Mouse (Mus musculus) ES-E14 (cell line): ENCODE measurements at regions not wholly inside any gene's neighbourhood (a gene's known extent, or its start where the extent isn't known, plus 50 kb on each side); places are given as distances from the start of the nearest gene placed in this dataset.

Source experiments
- DNase-seq: peaks from one replicate; pipeline ENCODE4 v3.0.0-alpha.2; 2013; ENCODE audit warnings: low read depth, low spot score
- H3K27ac ChIP-seq: 2 replicates; pipeline ENCODE4 v1.5.1; 2012; ENCODE audit warnings: low read depth, mild to moderate bottlenecking, low read length, moderate library complexity, mixed read lengths; ENCODE audit not compliant: poor library complexity, insufficient read depth, severe bottlenecking
- H3K36me3 ChIP-seq: 2 replicates; pipeline ENCODE4 v1.6.1; 2012; ENCODE audit warnings: mild to moderate bottlenecking, low read length, moderate library complexity, mixed read lengths; ENCODE audit not compliant: control insufficient read depth, poor library complexity, insufficient read depth, severe bottlenecking
- H3K4me1 ChIP-seq, 2 experiments: fragments of 150-350 bp in 1 of 2; sonication (generic) in 1 of 2; 2 replicates each; pipeline ENCODE4 v1.6.1; 2012; ENCODE audit warnings: low read length in 2 of 2, mild to moderate bottlenecking in 1 of 2, mixed read lengths in 1 of 2; ENCODE audit not compliant: control insufficient read depth in 2 of 2, insufficient read depth in 2 of 2, poor library complexity in 1 of 2
- H3K4me3 ChIP-seq, 2 experiments: fragments of 150-350 bp in 1 of 2; sonication (generic) in 1 of 2; 2 replicates each; pipeline ENCODE4 v1.5.1; 2012; ENCODE audit warnings: low read length in 2 of 2, low read depth in 1 of 2, mild to moderate bottlenecking in 1 of 2, mixed read lengths in 1 of 2; ENCODE audit not compliant: insufficient read depth in 1 of 2, poor library complexity in 1 of 2, severe bottlenecking in 1 of 2
- H3K9ac ChIP-seq: 2 replicates; pipeline ENCODE4 v1.6.1; 2012; ENCODE audit warnings: low read depth, mild to moderate bottlenecking, low read length, mixed read lengths; ENCODE audit not compliant: poor library complexity, insufficient read depth, severe bottlenecking
- H3K9me3 ChIP-seq: fragments of 150-350 bp; sonication (generic); 2 replicates; pipeline ENCODE4 v1.6.1; 2012; ENCODE audit warnings: low read depth, mild to moderate bottlenecking, low read length; ENCODE audit not compliant: control insufficient read depth, insufficient read depth
- CHD2 ChIP-seq: IDR thresholded peaks from 2 replicates; pipeline ENCODE4 v1.6.1; 2014; ENCODE audit warnings: mild to moderate bottlenecking, low read depth, low read length, inconsistent platforms
- HCFC1 ChIP-seq: IDR thresholded peaks from 2 replicates; pipeline ENCODE4 v1.6.1; 2012; ENCODE audit warnings: low read length, inconsistent platforms, borderline replicate concordance; ENCODE audit not compliant: insufficient read depth
- MAFK ChIP-seq: IDR thresholded peaks from 2 replicates; pipeline ENCODE4 v1.6.1; 2014; ENCODE audit warnings: mild to moderate bottlenecking, low read depth, low read length, inconsistent platforms; ENCODE audit not compliant: insufficient read depth
- ZC3H11A ChIP-seq: IDR thresholded peaks from 2 replicates; pipeline ENCODE4 v1.6.1; 2012; ENCODE audit warnings: low read depth, mild to moderate bottlenecking, inconsistent platforms, low read length, borderline replicate concordance
- ZNF384 ChIP-seq: IDR thresholded peaks from 2 replicates; pipeline ENCODE4 v1.6.1; 2012; ENCODE audit warnings: low read depth, low read length, inconsistent platforms
- in situ Hi-C, 2 experiments: fragments of 600-800 bp; cut with MboI; formaldehyde crosslinking; loops; one replicate each; pipeline ENCODE4 v1.15.1; 2025; ENCODE audit warnings: low sequenced_read_pairs in 2 of 2, inconsistent platforms in 1 of 2; ENCODE audit not compliant: unreplicated experiment in 2 of 2

DNA sequence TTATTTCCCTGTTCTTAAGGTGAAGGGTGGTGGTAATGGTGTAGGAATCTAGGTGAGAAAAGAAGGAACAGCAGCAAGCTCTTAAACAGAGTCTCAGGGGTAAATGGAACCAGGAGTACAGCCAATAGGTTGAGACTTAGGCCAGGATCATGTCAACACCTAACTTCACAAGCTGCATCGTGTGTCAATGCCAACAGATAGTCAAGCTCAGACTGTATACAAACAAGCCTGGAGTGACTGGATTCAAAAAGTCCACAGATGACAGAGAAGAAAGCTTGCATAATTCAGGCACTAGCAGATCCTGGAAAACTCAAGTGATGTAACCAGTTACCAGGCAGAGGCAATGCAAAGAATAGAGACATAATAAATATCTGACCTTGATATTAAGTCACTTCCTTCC lies 140.6 kb upstream of the Nampt start:
- in situ Hi-C loops = no loop called here
- no peaks in the 10 kb centered on the region for H3K9me3 ChIP-seq
- H3K4me1 ChIP-seq = no peaks in the 10 kb centered on the region
- H3K4me3 ChIP-seq = no peak overlapping the region
- no peak for TF ChIP-seq ZNF384
- TF ChIP-seq CHD2 = no peak
- no peak overlapping the region for H3K9ac ChIP-seq
- H3K36me3 ChIP-seq = no peaks in the 10 kb centered on the region
- no peak for DNase-seq
- H3K27ac ChIP-seq = no peak overlapping the region

DNA sequence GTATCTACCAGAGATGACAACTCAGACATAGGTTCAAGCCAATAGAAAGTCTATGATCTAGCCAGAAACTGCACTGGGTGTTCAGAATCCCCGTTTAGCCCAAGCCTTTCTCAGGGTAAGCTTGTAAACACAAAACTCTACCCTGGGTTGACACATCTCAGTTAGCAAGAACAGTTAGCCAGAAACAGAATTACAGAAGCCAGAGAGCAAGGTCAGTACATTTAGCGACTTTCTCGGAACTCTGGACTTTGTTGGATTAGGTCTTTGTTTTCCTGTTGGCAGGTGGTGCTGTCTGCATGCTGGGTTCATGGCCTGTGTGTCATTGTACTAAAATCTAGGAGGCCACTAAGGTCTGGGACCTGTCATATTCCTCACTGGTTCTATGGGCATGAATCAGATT lies 137.4 kb upstream of the Nampt start:
- TF ChIP-seq MAFK (no peak), ZNF384 (no peak), HCFC1 (no peak), ZC3H11A (no peak), CHD2 (no peak)
- H3K36me3 ChIP-seq = no peaks in the 10 kb centered on the region
- DNase-seq = no peak
- H3K4me1 ChIP-seq = no peaks in the 10 kb centered on the region
- in situ Hi-C loops = no loop called here
- H3K9ac ChIP-seq = no peak overlapping the region
- H3K9me3 ChIP-seq = no peaks in the 10 kb centered on the region
- H3K4me3 ChIP-seq = no peak overlapping the region
- no peak overlapping the region for H3K27ac ChIP-seq

DNA sequence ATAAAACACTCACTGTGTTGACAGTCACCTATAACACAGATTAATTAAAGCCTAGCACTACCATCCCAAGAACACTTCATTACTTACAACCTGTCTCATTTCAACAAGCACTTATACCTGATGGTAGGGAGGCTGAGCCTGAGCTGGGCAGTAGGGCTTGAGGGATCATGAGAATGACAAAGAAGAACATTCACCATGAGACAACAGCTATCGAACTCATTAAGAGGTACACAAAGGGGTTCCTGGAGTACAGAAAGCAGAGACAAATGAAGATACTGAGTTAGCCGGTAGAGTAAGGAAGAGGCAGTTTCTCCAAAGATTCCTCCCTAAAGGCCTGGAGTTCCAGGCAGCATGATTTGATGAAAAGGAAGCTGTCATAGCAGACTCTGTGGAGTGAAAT lies 136.0 kb upstream of the Nampt start:
- Histone ChIP-seq H3K9ac (no peak overlapping the region), H3K27ac (no peak overlapping the region), H3K4me1 (no peaks in the 10 kb centered on the region), H3K9me3 (no peaks in the 10 kb centered on the region), H3K36me3 (no peaks in the 10 kb centered on the region), H3K4me3 (no peak overlapping the region)
- DNase-seq = peak; percentile 25
- TF ChIP-seq ZNF384 (no peak), MAFK (no peak), HCFC1 (no peak), ZC3H11A (no peak), CHD2 (no peak)
- in situ Hi-C loops = no loop called here

DNA sequence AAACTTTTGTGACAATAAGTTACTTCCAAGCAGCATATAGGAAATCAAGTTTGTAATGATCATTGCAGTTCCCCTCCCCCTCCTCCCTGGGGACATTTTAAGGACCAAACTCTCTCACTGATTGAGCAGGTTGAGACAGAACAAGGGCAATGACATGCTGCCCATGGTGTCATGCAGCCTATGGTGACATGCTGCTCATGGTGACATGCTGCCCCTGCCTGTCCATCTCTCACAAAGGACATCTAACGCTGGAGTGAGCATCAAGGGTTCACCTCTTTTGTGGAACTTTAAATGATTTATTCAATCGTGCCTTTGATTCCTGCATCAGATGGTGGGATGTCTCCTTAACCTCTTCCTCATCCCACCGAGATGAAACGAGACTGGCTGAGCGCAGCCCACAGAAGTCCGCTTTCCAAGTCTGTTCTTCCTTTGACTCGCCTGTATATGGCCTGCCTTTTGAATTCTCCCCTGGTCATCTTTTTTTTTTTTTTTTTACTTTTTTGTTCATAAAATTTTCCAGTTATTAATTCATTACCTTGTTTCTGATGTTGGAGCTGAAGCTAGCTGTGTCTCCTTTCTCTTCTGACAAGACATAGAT lies 133.5 kb upstream of the Nampt start:
- DNase-seq = no peak
- Histone ChIP-seq H3K4me1 (no peaks in the 10 kb centered on the region), H3K36me3 (no peaks in the 10 kb centered on the region), H3K27ac (no peak overlapping the region), H3K9ac (no peak overlapping the region), H3K9me3 (no peaks in the 10 kb centered on the region), H3K4me3 (no peak overlapping the region)
- TF ChIP-seq MAFK (no peak), HCFC1 (no peak), CHD2 (no peak), ZC3H11A (no peak), ZNF384 (no peak)
- in situ Hi-C loops = no loop called here

DNA sequence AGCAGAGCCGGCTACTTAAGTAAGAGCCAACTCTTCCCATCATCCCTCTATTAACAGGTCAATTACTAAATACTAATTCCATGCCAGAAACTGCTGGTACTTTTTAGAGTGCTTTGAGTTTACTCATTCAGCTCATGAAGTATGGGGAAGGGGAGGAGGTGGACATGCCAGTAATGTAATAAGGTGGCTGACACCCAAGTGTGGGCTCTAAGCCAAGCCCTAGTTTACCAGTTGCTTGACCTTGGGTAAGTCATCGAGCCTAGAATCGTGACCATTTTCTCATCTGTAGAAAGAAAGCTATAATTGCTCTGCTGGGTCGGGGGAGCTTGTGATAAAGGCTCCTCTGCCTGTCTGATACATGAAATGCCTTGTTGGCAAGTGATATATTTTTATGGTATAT lies 130.0 kb upstream of the Nampt start:
- TF ChIP-seq ZC3H11A (no peak), CHD2 (no peak), MAFK (no peak), ZNF384 (no peak), HCFC1 (no peak)
- in situ Hi-C loops = no loop called here
- no peak for DNase-seq

More for the DNA sequence above, 130.0 kb upstream of the Nampt start:
- no peaks in the 10 kb centered on the region for H3K36me3 ChIP-seq
- no peak overlapping the region for H3K27ac ChIP-seq
- H3K9me3 ChIP-seq = no peaks in the 10 kb centered on the region
- no peak overlapping the region for H3K4me3 ChIP-seq
- H3K4me1 ChIP-seq = no peaks in the 10 kb centered on the region
- H3K9ac ChIP-seq = no peak overlapping the region
